Mouse (Mus musculus) ES-E14 (cell line): Measurements from ENCODE around the gene Stx16.

Experiments used
- CHD2 ChIP-seq: IDR thresholded peaks from 2 replicates; pipeline ENCODE4 v1.6.1; 2014; ENCODE audit warnings: mild to moderate bottlenecking, low read depth, low read length, inconsistent platforms
- MAFK ChIP-seq: IDR thresholded peaks from 2 replicates; pipeline ENCODE4 v1.6.1; 2014; ENCODE audit warnings: mild to moderate bottlenecking, low read depth, low read length, inconsistent platforms; ENCODE audit not compliant: insufficient read depth

DNA sequence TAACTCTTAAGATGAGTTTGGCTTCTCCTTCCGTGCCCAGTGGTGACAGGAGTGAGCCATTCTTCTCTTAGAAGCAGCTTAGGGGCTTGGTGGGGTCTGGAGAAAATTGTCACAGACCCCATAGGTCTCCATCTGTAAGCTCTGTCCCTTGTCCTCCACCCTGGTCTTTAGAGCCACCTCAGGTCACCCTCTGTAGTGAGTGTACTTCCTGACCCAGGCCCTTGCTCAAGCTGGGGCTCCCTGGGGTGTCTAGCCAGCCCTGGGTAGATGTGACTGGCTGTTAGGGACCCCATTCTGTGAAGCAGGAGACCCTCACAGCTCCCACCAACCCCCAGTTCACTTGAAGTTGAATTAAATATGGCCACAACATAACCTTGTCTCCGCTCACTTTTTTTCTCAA lies 46.2 kb downstream of the Stx16 start:
- TF ChIP-seq MAFK (no peak), CHD2 (no peak)
